Comparison of ENCODE assay signal across 15 mouse cellular contexts in genomic region chr5:32413569-32413968, GRCm38 (mm10). TPM values are rescaled to one million over a fixed set of nuclear protein-coding genes. Genes with fewer than 3 reads are reported as not detected.
DNase-seq lines count a peak whose midpoint lies in the region; ATAC-seq and TF ChIP-seq lines count a peak whose summit lies in the region.
"Had no signal": no experiment of that assay in that cellular context is flagged by ENCODE, and none has a peak within 500 bp of the region (broad histone marks: within the 10 kb centered on the region; RNA-seq: fewer than 3 reads in every experiment).

No protein-coding gene starts in this region.

- H3K9me3 ChIP-seq in heart, embryonic 15.5 days (replicated peaks) = no peaks in the 10 kb centered on the region
- H3K9me3 ChIP-seq in kidney, postnatal 0 days (replicated peaks; ENCODE audit: low read length) = no peaks in the 10 kb centered on the region
- H3K9me3 ChIP-seq in limb, embryonic 13.5 days = no peaks in the 10 kb centered on the region
- H3K9me3 ChIP-seq: midbrain, embryonic 10.5 days; neural tube, embryonic 15.5 days had no signal

- H3K4me1 ChIP-seq in heart, embryonic 15.5 days (replicated peaks) = peaks cover 58% of the 10 kb centered on the region
- H3K4me1 ChIP-seq in kidney, postnatal 0 days (replicated peaks; ENCODE audit: insufficient read depth, low read length) = peaks cover 23% of the 10 kb centered on the region
- H3K4me1 ChIP-seq in brown adipose tissue, adult 24 weeks (ENCODE audit: control insufficient read depth, insufficient read depth, insufficient read length, low read length) = peaks cover 55% of the 10 kb centered on the region
- H3K4me1 ChIP-seq in limb, embryonic 13.5 days = peaks cover 36% of the 10 kb centered on the region

- no peak for TF ChIP-seq CTCF in kidney, postnatal 0 days (IDR thresholded peaks at IDR 0.05; ENCODE audit: low read depth)

- intact Hi-C loops in heart, postnatal 36 days (cut with DNase I) = no loop called here

- ATAC-seq in heart, embryonic 15.5 days (replicated peaks; ENCODE audit: insufficient number of reproducible peaks, insufficient read depth, low FRiP score, low read depth) = no peak
- no peak for ATAC-seq in kidney, postnatal 0 days (replicated peaks; ENCODE audit: low FRiP score, low read depth)
- ATAC-seq in limb, embryonic 13.5 days (ENCODE audit: low FRiP score, low read depth) = no peak
- ATAC-seq in cerebellum, adult (ENCODE audit: insufficient number of reproducible peaks, low FRiP score, low TSS enrichment) = no peak

- no peak for DNase-seq in heart, postnatal 36 days
- DNase-seq in kidney, postnatal 0 days (ENCODE audit: low spot score) = peak; percentile 52
- no peak for DNase-seq in kidney, postnatal 4 days
- DNase-seq in layer of hippocampus, postnatal 25 days (ENCODE audit: extremely low spot score in 1 of 2, low spot score in 1 of 2) = no peak
- DNase-seq: B cell, adult 2 months; cerebellum, adult 8-10 months; lung, postnatal 14 days had no signal

- H3K27me3 ChIP-seq in heart, embryonic 15.5 days = no peaks in the 10 kb centered on the region
- no peaks in the 10 kb centered on the region for H3K27me3 ChIP-seq in kidney, postnatal 0 days (ENCODE audit: insufficient read depth, low read length)
- H3K27me3 ChIP-seq in limb, embryonic 13.5 days = no peaks in the 10 kb centered on the region
- H3K27me3 ChIP-seq: neural tube, embryonic 15.5 days had no signal

- H3K27ac ChIP-seq in heart, embryonic 15.5 days = peak overlapping the region; percentile 79
- peak overlapping the region; percentile 91 for H3K27ac ChIP-seq in kidney, postnatal 0 days
- peak overlapping the region; percentile 55 for H3K27ac ChIP-seq in brown adipose tissue, adult 24 weeks (replicated peaks; ENCODE audit: low read depth, low read length)
- peak overlapping the region; percentile 87 for H3K27ac ChIP-seq in limb, embryonic 13.5 days
- H3K27ac ChIP-seq: left cerebral cortex, adult 2 months; midbrain, embryonic 10.5 days; neural tube, embryonic 15.5 days had no signal

- H3K4me2 ChIP-seq in heart, embryonic 15.5 days = no peak overlapping the region
- H3K4me2 ChIP-seq in kidney, postnatal 0 days (ENCODE audit: low read length) = no peak overlapping the region
- H3K4me2 ChIP-seq in limb, embryonic 13.5 days (replicated peaks) = no peak overlapping the region
- H3K4me2 ChIP-seq: liver, embryonic 11.5 days; neural tube, embryonic 15.5 days had no signal

- no peak overlapping the region for H3K4me3 ChIP-seq in heart, embryonic 15.5 days
- no peak overlapping the region for H3K4me3 ChIP-seq in kidney, postnatal 0 days (replicated peaks; ENCODE audit: low read depth, low read length)
- no peak overlapping the region for H3K4me3 ChIP-seq in brown adipose tissue, adult 24 weeks (ENCODE audit: insufficient read depth, low read depth, low read length)
- H3K4me3 ChIP-seq in limb, embryonic 13.5 days = no peak overlapping the region
- H3K4me3 ChIP-seq: left cerebral cortex, adult 2 months; midbrain, embryonic 10.5 days; neural tube, embryonic 15.5 days had no signal

- H3K9ac ChIP-seq in heart, embryonic 15.5 days = no peak overlapping the region
- no peak overlapping the region for H3K9ac ChIP-seq in kidney, postnatal 0 days (ENCODE audit: low read depth, low read length)
- H3K9ac ChIP-seq in limb, embryonic 13.5 days = no peak overlapping the region
- H3K9ac ChIP-seq: neural tube, embryonic 15.5 days had no signal

- 64% methylated on average over 2 of the region's 2 CpGs for WGBS in heart, embryonic 15.5 days
- 41% methylated on average over 2 of the region's 2 CpGs for WGBS in kidney, postnatal 0 days
- 48% methylated on average over 2 of the region's 2 CpGs for WGBS in limb, embryonic 13.5 days

- H3K36me3 ChIP-seq in heart, embryonic 15.5 days = no peaks in the 10 kb centered on the region
- no peaks in the 10 kb centered on the region for H3K36me3 ChIP-seq in kidney, postnatal 0 days (ENCODE audit: insufficient read depth, low read length)
- H3K36me3 ChIP-seq in limb, embryonic 13.5 days = no peaks in the 10 kb centered on the region
- H3K36me3 ChIP-seq: midbrain, embryonic 10.5 days; neural tube, embryonic 15.5 days had no signal

RNA-seq across cellular contexts. Expression of gene Ppp1cb, which starts 45.1 kb away (rescaled TPM):
- 212 and 253 TPM in 2 replicates for polyA plus RNA-seq in heart, embryonic 15.5 days (2015; fragmentation: Nextera tagmentation; extraction: Ambion mirVana)
- 100 to 1,000 TPM; 445 to 446 TPM for total RNA-seq in heart, postnatal 36 days (2021)
- polyA plus RNA-seq in kidney, postnatal 0 days (2015; fragmentation: Nextera tagmentation; extraction: Ambion mirVana) = 223 and 226 TPM in 2 replicates
- 510 and 585 TPM in 2 replicates for polyA plus RNA-seq in brown adipose tissue, adult 24 weeks (2012; ENCODE audit: insufficient read depth, insufficient read length, missing spikeins)
- 203 and 216 TPM in 2 replicates for polyA plus RNA-seq in limb, embryonic 13.5 days (2015; fragmentation: Nextera tagmentation; extraction: Ambion mirVana)
- 100 to 1,000 TPM; 390 to 468 TPM for total RNA-seq in layer of hippocampus, postnatal 25 days (2021)
